Mouse (Mus musculus): ENCODE results near the gene Zscan4d. TPM values are rescaled to one million over a fixed set of nuclear protein-coding genes. Genes with fewer than 3 reads are reported as not detected.
"Not testable (repeated sequence)": the region's sequence is repeated elsewhere in the genome, so short reads cannot be mapped to it uniquely, and the experiment has no call there.

The Zscan4d gene
- polyA plus RNA-seq (2012; rRNA removed) = not detected in 2 replicates

- DNase-seq (ENCODE audit: low read depth) = not testable (repeated sequence)
These were observed at the start of gene Zscan4d for GRCm38 (mm10) chr7:11166059-11166458. Zscan4d (minus strand) TSS chr7:11166159.

GRCm38 (mm10) chr7:11158036-11158435, 7.9 kb downstream of the Zscan4d start:
- DNase-seq (ENCODE audit: low read depth) = not testable (repeated sequence)

Other genes with a start within 250 kb of the Zscan4d start
- not detected in 2 replicates for gene Zscan4c, start 160.4 kb downstream of the Zscan4d start, polyA plus RNA-seq (2012; rRNA removed)
- not detected in 2 replicates for gene Zscan4-ps1, start 96.5 kb downstream of the Zscan4d start, polyA plus RNA-seq (2012; rRNA removed)
- not detected in 2 replicates for gene Zscan4e, start 144.5 kb upstream of the Zscan4d start, polyA plus RNA-seq (2012; rRNA removed)
- not detected in 2 replicates for gene Zscan4f, start 231.8 kb upstream of the Zscan4d start, polyA plus RNA-seq (2012; rRNA removed)

All from brain, embryonic 14.5 days (tissue).